In the genomic region with DNA sequence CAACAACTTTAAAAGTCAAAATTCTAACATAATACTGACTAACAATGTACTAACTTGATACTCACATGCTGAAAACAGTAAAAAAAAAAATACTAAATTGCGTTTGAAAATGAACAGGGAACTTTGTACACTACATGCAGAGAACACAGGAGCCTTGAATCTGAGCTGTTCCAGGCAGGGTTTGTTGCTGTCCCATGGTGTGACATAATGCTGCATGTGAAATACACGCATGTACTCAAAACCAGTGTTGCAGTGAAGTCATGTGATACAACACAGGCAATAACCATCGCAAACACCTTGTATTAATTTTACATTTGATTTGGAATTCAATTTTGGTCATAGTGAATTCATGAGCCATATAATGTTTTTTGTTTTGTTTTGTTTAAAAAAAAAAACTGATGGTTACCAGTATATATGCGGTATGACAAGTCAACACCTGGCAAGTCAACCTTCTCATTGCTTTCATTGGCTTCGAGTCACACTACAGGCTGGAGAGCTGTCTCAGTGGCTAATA, we compare ENCODE assay signal across 23 mouse cellular contexts. TPM values are rescaled to one million over a fixed set of nuclear protein-coding genes. Genes with fewer than 3 reads are reported as not detected.
"Had no signal": no experiment of that assay in that cellular context is flagged by ENCODE, and none has a peak within 500 bp of the region (broad histone marks: within the 10 kb centered on the region; RNA-seq: fewer than 3 reads in every experiment).

No protein-coding gene starts in this region.

- H3K36me3 ChIP-seq: lung, embryonic 15.5 days; midbrain, embryonic 13.5 days; midbrain, embryonic 15.5 days; neural tube, embryonic 13.5 days; neural tube, embryonic 15.5 days; stomach, embryonic 15.5 days had no signal

- H3K27ac ChIP-seq: lung, embryonic 15.5 days; macrophage; midbrain, embryonic 13.5 days; midbrain, embryonic 15.5 days; neural tube, embryonic 13.5 days; neural tube, embryonic 15.5 days; stomach, embryonic 15.5 days; stomach, postnatal 0 days had no signal

- H3K4me3 ChIP-seq: lung, embryonic 15.5 days; megakaryocyte, embryonic 14.5 days; midbrain, embryonic 13.5 days; midbrain, embryonic 15.5 days; neural tube, embryonic 13.5 days; neural tube, embryonic 15.5 days; stomach, embryonic 15.5 days had no signal

- H3K4me2 ChIP-seq: lung, embryonic 15.5 days; midbrain, embryonic 11.5 days; midbrain, embryonic 13.5 days; midbrain, embryonic 15.5 days; neural tube, embryonic 13.5 days; neural tube, embryonic 15.5 days; stomach, embryonic 15.5 days had no signal

- H3K9me3 ChIP-seq: lung, embryonic 15.5 days; megakaryocyte, embryonic 14.5 days; midbrain, embryonic 13.5 days; midbrain, embryonic 15.5 days; neural tube, embryonic 13.5 days; neural tube, embryonic 15.5 days; stomach, embryonic 15.5 days had no signal

- DNase-seq: lung, adult 2 months; lung, postnatal 14 days; lung, postnatal 36 days; retina, postnatal 1 day; right cerebral cortex, adult 18-20 months; thymus, adult 2 months; thymus, postnatal 25 days; thymus, postnatal 4 days had no signal

- H3K27me3 ChIP-seq: lung, embryonic 15.5 days; megakaryocyte, embryonic 14.5 days; midbrain, embryonic 13.5 days; midbrain, embryonic 15.5 days; neural tube, embryonic 13.5 days; neural tube, embryonic 15.5 days; stomach, embryonic 15.5 days had no signal

- H3K9ac ChIP-seq: lung, embryonic 15.5 days; midbrain, embryonic 13.5 days; midbrain, embryonic 15.5 days; neural tube, embryonic 13.5 days; neural tube, embryonic 15.5 days; stomach, embryonic 15.5 days had no signal

- ATAC-seq: lung, postnatal 0 days; midbrain, embryonic 13.5 days; midbrain, embryonic 15.5 days had no signal

- H3K4me1 ChIP-seq: lung, embryonic 15.5 days; megakaryocyte, embryonic 14.5 days; midbrain, embryonic 13.5 days; midbrain, embryonic 15.5 days; neural tube, embryonic 13.5 days; neural tube, embryonic 15.5 days; stomach, embryonic 15.5 days had no signal

RNA-seq across cellular contexts. Expression of a gene that starts 7.1 kb away (rescaled TPM):
- total RNA-seq: megakaryocyte progenitor cell, adult 5-6 weeks; monocyte, adult 5-6 weeks had no signal
- polyA plus RNA-seq: macrophage had no signal

RNA-seq across cellular contexts. Expression of a gene that starts 32.8 kb away (rescaled TPM):
- total RNA-seq: megakaryocyte progenitor cell, adult 5-6 weeks; monocyte, adult 5-6 weeks had no signal
- polyA plus RNA-seq: lung, postnatal 0 days; macrophage; spleen, adult 2 months; urinary bladder, adult 2 months had no signal
